8 mouse cellular contexts compared by ENCODE assay signal in genomic region chr1:38626388-38626738, GRCm38 (mm10). TPM values are rescaled to one million over a fixed set of nuclear protein-coding genes. Genes with fewer than 3 reads are reported as not detected.
A peak's percentile ranks its signal among the peaks of the same experiment; 100 is the strongest.
DNase-seq lines count a peak whose midpoint lies in the region; ATAC-seq and TF ChIP-seq lines count a peak whose summit lies in the region.

No protein-coding gene starts in this region.

- no peak for TF ChIP-seq CTCF in ES-Bruce4 (IDR thresholded peaks at IDR 0.05; ENCODE audit: low read depth, low read length)

- peak overlapping the region; percentile 80 for H3K4me3 ChIP-seq in heart, embryonic 12.5 days
- H3K4me3 ChIP-seq in ES-Bruce4 (ENCODE audit: low read depth, low read length) = peak overlapping the region; percentile 85
- peak overlapping the region; percentile 94 for H3K4me3 ChIP-seq in hindbrain, embryonic 14.5 days (replicated peaks; ENCODE audit: low read length)
- peak overlapping the region; percentile 92 for H3K4me3 ChIP-seq in midbrain, embryonic 13.5 days (replicated peaks)

- H3K9ac ChIP-seq in heart, embryonic 12.5 days = peak overlapping the region; percentile 88
- peak overlapping the region; percentile 76 for H3K9ac ChIP-seq in ES-Bruce4 (ENCODE audit: low read depth, poor library complexity, severe bottlenecking)
- H3K9ac ChIP-seq in hindbrain, embryonic 14.5 days = peak overlapping the region; percentile 97
- peak overlapping the region; percentile 96 for H3K9ac ChIP-seq in midbrain, embryonic 13.5 days (replicated peaks)

- H3K27ac ChIP-seq in heart, embryonic 12.5 days (ENCODE audit: poor library complexity, severe bottlenecking) = no peak overlapping the region
- H3K27ac ChIP-seq in ES-Bruce4 (ENCODE audit: insufficient read depth, low read length) = no peak overlapping the region
- H3K27ac ChIP-seq in hindbrain, embryonic 14.5 days = peak overlapping the region; percentile 96
- H3K27ac ChIP-seq in midbrain, embryonic 13.5 days = peak overlapping the region; percentile 97

- ATAC-seq in heart, embryonic 12.5 days (ENCODE audit: insufficient number of reproducible peaks, low FRiP score) = 0 out of 2 replicates have a peak, but pooled peaks have one; percentile 24
- no peak for ATAC-seq in hindbrain, embryonic 14.5 days (ENCODE audit: low FRiP score)
- ATAC-seq in midbrain, embryonic 13.5 days = peak; percentile 46

- DNase-seq in heart, postnatal 14 days = no peak
- DNase-seq in cerebellum, postnatal 25 days = peak; percentile 49 to 55
- DNase-seq in hindbrain, embryonic 14.5 days (ENCODE audit: low spot score) = no peak
- DNase-seq in spleen, postnatal 4 days (ENCODE audit: low spot score in 2 of 2) = no peak
- no peak for DNase-seq in T-cell, adult 2 months (ENCODE audit: low spot score)

- 3% methylated on average over 10 of the region's 10 CpGs for WGBS in heart, embryonic 12.5 days
- under 1% methylated on average over 10 of the region's 10 CpGs for WGBS in hindbrain, embryonic 14.5 days
- under 1% methylated on average over 10 of the region's 10 CpGs for WGBS in midbrain, embryonic 13.5 days

- intact Hi-C loops in heart, postnatal 14 days (cut with DNase I) = loop anchor here (10.0 kb wide), 1 partner anchor 232 kb away; no protein-coding TSS in a partner anchor

- no peaks in the 10 kb centered on the region for H3K36me3 ChIP-seq in heart, embryonic 12.5 days
- no peaks in the 10 kb centered on the region for H3K36me3 ChIP-seq in ES-Bruce4 (ENCODE audit: control insufficient read depth, insufficient read depth, low read length, poor library complexity, severe bottlenecking)
- no peaks in the 10 kb centered on the region for H3K36me3 ChIP-seq in hindbrain, embryonic 14.5 days (replicated peaks; ENCODE audit: control insufficient read depth, insufficient read depth)
- H3K36me3 ChIP-seq in midbrain, embryonic 13.5 days = no peaks in the 10 kb centered on the region

- peaks cover 16% of the 10 kb centered on the region; the same call in 1 of the 2 replicates for H3K4me1 ChIP-seq in heart, embryonic 12.5 days (replicated peaks)
- peaks cover 5% of the 10 kb centered on the region for H3K4me1 ChIP-seq in ES-Bruce4 (ENCODE audit: control insufficient read depth, insufficient read depth, low read length)
- H3K4me1 ChIP-seq in hindbrain, embryonic 14.5 days (replicated peaks; ENCODE audit: control insufficient read depth, insufficient read depth, low read length) = peaks cover 48% of the 10 kb centered on the region
- H3K4me1 ChIP-seq in midbrain, embryonic 13.5 days (replicated peaks) = peaks cover 73% of the 10 kb centered on the region

- H3K27me3 ChIP-seq in heart, embryonic 12.5 days (replicated peaks) = peaks cover 24% of the 10 kb centered on the region; the same call in 1 of the 2 replicates
- peaks cover 8% of the 10 kb centered on the region; the same call in 1 of the 2 replicates for H3K27me3 ChIP-seq in ES-Bruce4 (ENCODE audit: control insufficient read depth, insufficient read depth, low read length, poor library complexity, severe bottlenecking)
- no peaks in the 10 kb centered on the region for H3K27me3 ChIP-seq in hindbrain, embryonic 14.5 days (ENCODE audit: control insufficient read depth, insufficient read depth, low read length)
- no peaks in the 10 kb centered on the region for H3K27me3 ChIP-seq in midbrain, embryonic 13.5 days

- H3K4me2 ChIP-seq in heart, embryonic 12.5 days = peak overlapping the region; percentile 91
- peak overlapping the region; percentile 78 for H3K4me2 ChIP-seq in hindbrain, embryonic 14.5 days (replicated peaks)
- H3K4me2 ChIP-seq in midbrain, embryonic 13.5 days (replicated peaks) = peak overlapping the region; percentile 87

- TF ChIP-seq EP300 in ES-Bruce4 (IDR thresholded peaks at IDR 0.05; ENCODE audit: insufficient read depth, low read depth, low read length) = no peak

- no peak for TF ChIP-seq POLR2A in ES-Bruce4 (IDR thresholded peaks at IDR 0.05; ENCODE audit: insufficient read depth, low read length)

- no peaks in the 10 kb centered on the region for H3K9me3 ChIP-seq in heart, embryonic 12.5 days (replicated peaks)
- H3K9me3 ChIP-seq in ES-Bruce4 (replicated peaks; ENCODE audit: control insufficient read depth, insufficient read depth, low read length, poor library complexity, severe bottlenecking) = no peaks in the 10 kb centered on the region
- no peaks in the 10 kb centered on the region for H3K9me3 ChIP-seq in hindbrain, embryonic 14.5 days (ENCODE audit: control insufficient read depth, low read length)
- no peaks in the 10 kb centered on the region for H3K9me3 ChIP-seq in midbrain, embryonic 13.5 days

RNA-seq across cellular contexts. Expression of gene Aff3, which starts 38.4 kb away (rescaled TPM):
- polyA plus RNA-seq in heart, embryonic 12.5 days (2016; fragmentation: Nextera tagmentation; extraction: Ambion mirVana) = 5.3 and 5.7 TPM in 2 replicates
- total RNA-seq in heart, postnatal 14 days (2021) = 1 to 10 TPM; 4.4 to 5.8 TPM
- polyA plus RNA-seq in ES-Bruce4 (2011; ENCODE audit: insufficient read depth, insufficient read length, low read depth, missing spikeins) = 9.2 and 10.5 TPM in 2 replicates
- polyA plus RNA-seq in hindbrain, embryonic 14.5 days (2014; fragmentation: Nextera tagmentation; extraction: Ambion mirVana) = 29.5 and 31.3 TPM in 2 replicates
- polyA plus RNA-seq in midbrain, embryonic 13.5 days (2015; fragmentation: Nextera tagmentation; extraction: Ambion mirVana) = 10.7 and 12.7 TPM in 2 replicates

Comparison
In these comparisons a context has a peak if more than half of its experiments do, and no peak if none do; other contexts are left out.
1. H3K27ac ChIP-seq: peak in hindbrain, embryonic 14.5 days (single experiment) and midbrain, embryonic 13.5 days (single experiment); none in heart, embryonic 12.5 days (single experiment) and ES-Bruce4 (single experiment).
2. DNase-seq: peak in cerebellum, postnatal 25 days (2 of 2); none in heart, postnatal 14 days (0 of 2), hindbrain, embryonic 14.5 days (single experiment), spleen, postnatal 4 days (0 of 2) and T-cell, adult 2 months (single experiment).
3. Peak in every context shown above with its lines, with median percentiles within 50 percentile points of each other: H3K4me2 ChIP-seq, H3K4me3 ChIP-seq and H3K9ac ChIP-seq.